Mouse (Mus musculus): ENCODE data around the gene Msantd2. TPM values are rescaled to one million over a fixed set of nuclear protein-coding genes. Genes with fewer than 3 reads are reported as not detected.

The Msantd2 gene
- total RNA-seq, 2 experiments from 2014 or later = 19.2 to 28.3 TPM

DNA sequence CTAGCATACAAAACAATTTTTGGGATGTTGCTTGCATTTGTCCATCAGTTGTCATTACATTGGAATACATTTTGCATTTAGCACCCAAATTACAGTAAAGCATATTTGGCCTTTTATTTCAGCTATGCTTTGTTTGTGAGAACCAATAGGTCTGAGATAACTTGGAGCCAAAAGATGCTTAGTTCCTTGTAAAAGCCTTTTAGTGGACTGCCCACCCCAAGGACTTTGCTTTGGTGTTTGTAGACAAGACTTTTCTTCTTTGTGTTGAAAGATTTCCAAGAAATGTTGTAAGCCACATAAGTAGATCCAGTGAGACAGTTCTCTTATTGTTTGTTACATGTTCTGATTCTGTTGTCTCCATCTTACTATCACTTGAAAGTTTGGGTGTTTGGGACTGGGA, 7.2 kb downstream of the Msantd2 start:
- DNase-seq (ENCODE audit: low spot score in 2 of 2) = no peak

DNA sequence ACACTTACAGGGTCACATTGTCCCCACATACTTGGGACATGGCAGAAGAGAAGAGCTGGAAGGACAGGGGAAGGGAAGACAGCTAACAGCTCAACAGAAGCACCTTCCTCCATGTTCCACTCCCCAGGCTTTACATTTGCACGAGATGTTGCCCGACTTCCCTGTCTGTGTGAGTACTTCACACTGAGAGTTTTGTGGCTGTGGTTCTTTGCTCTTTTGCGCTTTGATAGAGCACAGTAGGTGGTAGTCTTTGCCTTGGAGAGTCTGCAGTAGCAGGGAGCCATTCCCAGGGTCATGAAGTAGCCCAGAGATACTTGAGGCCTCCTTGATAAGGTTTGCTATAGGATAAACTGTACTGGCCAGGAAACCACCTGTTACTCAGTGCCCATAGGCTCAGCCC, 11.1 kb downstream of the Msantd2 start:
- no peak for DNase-seq (ENCODE audit: low spot score in 2 of 2)
- intact Hi-C loops (cut with DNase I) = no loop called here

More for the DNA sequence above, 7.2 kb downstream of the Msantd2 start:
- intact Hi-C loops (cut with DNase I) = no loop called here

DNA sequence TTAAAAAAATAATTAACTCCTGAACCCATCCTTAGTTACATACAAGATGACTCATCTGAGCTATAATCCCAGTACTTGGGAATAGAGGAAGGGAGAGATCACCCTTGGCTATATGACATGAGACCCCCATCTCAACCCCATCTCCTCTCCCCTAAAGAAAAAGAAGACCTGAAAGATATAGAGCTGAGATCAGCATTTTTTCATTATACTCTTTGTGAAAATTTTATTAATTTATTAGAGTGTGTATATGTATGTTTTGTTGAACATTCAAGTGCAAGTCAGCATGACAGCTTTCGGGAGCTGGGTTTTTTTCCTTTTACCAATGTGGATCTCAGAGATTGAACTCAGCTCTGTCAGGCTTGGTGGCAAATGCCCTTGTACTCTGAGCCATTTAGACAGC, 12.1 kb downstream of the Msantd2 start:
- DNase-seq (ENCODE audit: low spot score in 2 of 2) = no peak
- intact Hi-C loops (cut with DNase I) = no loop called here

DNA sequence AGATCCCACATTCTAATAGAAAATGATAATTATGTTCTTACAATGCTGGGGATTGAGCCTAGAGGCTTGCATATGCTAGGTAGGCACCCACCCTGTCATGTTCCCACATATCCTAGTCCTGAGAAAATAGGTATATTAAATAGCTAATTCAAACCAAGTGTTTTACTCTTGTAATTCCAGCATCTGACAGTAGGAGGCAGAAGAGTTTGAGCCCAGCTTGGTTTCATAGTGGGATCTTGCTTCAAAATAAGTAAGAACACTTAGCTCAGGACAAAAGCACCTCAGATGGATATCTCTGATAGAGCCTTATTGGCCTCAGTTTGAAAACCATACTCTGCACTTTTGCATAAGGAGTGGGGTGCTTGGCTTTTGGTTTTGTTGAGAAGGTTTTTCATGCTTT, 15.2 kb downstream of the Msantd2 start:
- DNase-seq (ENCODE audit: low spot score in 2 of 2) = no peak
- intact Hi-C loops (cut with DNase I) = no loop called here

DNA sequence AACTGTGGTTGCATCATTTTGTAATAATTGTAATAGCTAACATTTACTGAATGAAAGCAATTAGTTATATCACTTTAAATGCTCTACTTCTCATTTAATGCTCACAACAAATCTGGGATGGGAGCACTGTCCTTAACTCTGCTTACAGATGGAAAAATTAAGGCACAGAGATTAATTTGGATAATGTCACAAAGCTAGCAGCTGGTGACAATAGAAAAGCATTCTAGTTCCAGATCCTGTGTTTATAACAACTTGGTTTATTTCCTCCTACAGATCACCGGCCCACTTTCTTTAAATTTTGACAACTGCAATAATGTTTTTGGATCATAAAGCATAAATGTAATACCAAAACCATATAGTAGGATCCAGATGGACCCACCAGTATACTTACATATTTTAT, 16.9 kb downstream of the Msantd2 start:
- DNase-seq (ENCODE audit: low spot score in 2 of 2) = no peak
- intact Hi-C loops (cut with DNase I) = no loop called here

DNA sequence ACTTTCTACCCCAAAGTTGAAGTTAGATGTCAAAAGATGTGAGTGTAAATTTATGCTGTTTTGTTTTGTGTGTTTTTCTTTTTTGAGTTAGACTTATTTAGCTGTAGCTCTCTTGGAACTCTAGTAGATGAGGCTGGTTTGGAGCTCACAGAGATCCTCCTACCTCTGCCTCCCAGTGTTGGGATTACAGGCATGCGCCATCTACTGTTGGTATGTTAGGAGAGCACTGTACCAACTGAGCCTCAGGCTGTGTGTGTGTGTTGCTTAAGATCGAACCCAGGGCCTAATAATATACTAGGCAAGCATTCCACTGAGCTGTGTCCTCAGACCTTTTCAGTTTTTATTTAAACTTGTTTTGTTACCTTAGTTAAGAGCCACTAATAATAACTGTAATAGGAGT, 23.0 kb downstream of the Msantd2 start:
- intact Hi-C loops (cut with DNase I) = no loop called here
- no peak for DNase-seq (ENCODE audit: low spot score in 2 of 2)

DNA sequence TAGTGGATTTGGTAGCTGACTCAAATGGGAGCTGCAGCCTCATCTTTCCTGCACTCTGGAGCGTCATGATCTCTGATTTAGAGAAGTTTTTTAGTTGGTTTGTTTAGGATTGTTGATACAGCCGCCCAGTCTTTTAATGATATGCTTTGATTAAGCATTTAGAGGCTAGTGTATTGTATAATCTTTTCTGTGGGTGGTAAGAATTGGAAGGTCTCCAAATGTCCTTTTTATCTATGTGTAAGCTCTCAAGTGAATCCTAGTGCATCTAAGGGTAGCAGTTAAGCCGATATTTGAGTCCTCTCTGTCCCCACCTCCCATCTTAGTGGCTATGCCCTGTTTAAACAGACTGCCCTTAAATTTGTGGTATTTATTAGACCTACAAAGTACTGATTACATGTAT, 25.3 kb downstream of the Msantd2 start:
- no peak for DNase-seq (ENCODE audit: low spot score in 2 of 2)
- intact Hi-C loops (cut with DNase I) = no loop called here

DNA sequence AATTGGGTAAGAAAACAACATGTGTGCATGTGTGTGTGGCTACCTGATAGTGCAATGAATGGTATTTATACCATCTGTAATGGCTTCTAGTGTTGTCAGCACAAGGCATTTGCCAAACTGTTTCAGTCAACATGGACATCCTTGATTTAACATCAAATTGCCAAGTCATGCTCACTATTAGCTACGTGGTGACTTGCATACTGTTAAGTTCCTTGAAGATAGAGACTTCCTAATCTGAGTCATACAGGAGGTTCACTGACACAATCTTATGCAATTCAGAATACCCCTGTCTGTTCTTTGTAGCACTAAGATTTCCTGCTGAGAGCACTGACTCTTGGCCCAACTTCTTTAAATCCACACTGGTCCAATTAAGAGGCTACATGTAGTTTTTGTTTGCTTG, 28.3 kb downstream of the Msantd2 start:
- intact Hi-C loops (cut with DNase I) = no loop called here
- no peak for DNase-seq (ENCODE audit: low spot score in 2 of 2)

DNA sequence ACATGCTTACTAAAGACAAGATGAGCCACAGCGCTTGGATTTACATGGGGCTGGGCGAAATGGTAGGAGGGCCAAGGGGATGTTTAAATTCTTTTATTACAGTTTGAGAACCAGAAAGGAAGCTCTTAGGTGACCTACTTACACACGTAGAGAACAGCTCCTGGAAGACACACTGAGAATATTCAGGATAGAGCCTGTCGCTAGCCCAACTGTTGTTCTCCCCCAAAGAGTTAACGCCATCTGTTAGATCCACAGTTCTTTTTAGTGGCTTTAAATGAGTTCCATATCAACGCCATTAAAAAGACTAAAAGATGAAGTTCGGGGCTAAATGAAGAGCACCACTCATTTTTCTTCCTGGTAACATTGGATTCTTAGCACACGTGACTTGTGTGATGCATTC, 29.9 kb downstream of the Msantd2 start:
- peak in 1 of 2 experiments; percentile 31 for DNase-seq (ENCODE audit: low spot score in 2 of 2)
- intact Hi-C loops (cut with DNase I) = no loop called here

DNA sequence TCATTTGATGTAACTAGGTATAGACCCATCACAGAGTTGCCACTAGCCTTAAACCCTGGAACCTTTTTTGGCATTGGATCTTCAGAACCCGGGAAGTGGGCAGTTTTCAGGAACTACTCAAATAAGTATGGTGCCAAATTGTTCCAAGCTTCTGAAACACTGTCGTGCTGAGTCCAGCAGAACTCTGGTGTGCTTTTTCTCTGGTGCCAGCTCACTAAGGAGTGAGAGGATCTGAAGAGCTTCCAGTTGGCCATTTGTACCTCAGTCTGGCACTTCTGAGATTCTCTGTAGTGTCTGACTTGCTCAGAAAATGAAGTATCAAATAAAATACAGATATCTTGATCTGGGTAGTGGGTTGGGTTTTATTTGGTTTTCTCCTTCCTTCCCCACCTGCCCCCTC, 30.9 kb downstream of the Msantd2 start:
- DNase-seq (ENCODE audit: low spot score in 2 of 2) = no peak
- intact Hi-C loops (cut with DNase I) = no loop called here

DNA sequence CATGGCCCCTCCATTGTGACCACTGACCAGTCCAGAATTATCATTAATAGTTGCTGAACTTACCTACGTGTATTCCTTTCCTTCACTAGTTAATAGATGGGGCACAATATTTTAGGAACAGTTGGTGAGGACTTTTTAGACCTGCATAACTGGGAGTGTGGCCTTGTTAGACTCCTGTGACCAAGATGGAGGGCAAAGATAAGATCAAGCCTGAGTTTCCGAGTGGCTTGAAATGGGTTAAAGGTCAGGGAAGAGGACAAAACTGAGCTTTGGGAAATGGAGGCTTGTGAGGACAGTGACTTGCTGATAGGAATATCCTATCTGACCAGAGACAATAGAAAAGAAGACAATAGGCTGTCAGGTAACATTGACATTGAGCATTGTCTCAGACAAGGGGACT, 36.3 kb downstream of the Msantd2 start:
- DNase-seq (ENCODE audit: low spot score in 2 of 2) = no peak

DNA sequence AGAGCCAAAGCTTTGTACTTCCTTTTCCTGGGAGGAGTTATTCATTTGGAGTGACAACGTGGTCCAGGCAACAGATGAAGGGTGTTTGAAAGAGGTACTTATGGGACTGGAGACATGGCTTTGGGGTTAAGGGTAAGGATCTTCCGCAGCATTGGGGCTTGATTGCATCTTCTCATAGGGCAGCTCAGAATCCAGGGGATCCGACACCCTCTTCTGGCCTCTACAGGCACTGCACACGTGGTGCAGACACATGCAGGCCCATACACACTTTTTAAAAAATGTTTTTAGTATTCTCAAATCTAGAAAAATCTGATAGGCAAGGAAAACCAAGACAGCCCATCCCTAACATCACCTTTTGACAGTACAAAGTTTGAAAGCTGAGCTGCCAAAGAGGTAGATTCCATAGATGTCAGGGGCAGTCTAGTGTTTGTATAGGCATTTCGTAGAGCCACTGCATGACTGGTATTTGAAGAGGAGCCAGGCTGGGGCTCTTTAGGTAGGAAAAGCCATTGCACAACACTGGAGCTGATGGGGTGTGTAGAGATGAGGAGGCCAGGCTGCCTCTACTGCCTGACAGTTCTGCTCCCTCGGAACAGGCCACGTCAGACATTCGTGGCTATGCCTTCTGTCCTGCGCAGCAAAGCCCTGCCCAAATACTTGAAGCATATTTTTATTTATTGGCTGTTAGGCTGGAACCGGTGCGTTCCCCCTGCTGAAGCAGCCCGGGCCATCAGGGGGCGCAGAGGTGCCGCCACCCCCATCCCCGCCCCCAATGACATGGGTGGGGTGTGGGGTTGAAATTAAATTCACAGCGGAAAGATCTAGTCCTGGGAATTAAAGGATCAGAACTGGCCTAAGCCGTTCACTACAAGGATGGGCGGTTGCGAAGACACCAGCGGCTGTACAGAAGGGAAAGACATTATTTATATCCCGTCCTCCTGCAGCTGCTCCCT, 37.6 kb downstream of the Msantd2 start:
- intact Hi-C loops (cut with DNase I) = no loop called here
- DNase-seq (ENCODE audit: low spot score in 2 of 2) = no peak

More for the DNA sequence above, 36.3 kb downstream of the Msantd2 start:
- intact Hi-C loops (cut with DNase I) = no loop called here

DNA sequence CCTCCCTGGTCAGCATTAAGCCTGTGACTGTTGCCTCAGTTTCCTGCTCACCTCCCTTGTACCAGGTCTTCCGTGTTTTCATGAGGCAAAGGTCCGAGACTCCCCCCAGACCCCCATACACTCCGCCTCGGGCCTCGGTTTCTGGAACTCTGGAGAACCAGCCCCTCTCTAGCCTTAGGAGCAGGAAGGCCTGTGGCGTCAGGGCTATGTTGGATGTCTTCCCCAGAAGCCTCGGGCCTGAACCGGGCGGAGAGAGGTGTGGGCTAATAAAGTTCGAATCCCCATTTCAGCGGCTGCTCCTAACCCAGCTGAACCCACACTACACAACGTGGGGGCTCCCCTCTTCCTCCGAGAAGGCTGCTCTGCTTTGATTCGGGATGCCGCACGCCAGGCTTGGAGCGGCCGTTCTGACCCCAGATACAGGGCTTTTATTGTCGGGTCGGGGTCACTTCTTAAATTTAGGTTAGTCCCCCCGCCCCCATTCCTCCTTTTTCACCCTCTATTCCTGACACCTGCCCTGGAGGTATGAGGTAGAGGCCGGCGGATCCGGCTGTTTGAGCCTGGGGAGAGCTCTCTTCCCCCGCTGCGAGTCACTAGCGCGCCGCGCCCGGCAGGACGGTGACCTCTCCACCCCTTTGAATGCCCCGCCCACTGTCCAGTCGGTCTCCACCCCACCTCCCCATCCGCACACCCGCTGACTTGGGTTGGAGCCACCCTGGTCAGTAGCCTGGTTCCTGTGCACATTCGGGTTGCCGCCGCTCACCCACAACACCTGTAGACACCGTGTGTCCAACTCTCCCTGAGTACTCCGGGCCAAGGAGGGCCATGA, 38.5 kb downstream of the Msantd2 start, which contains the start of gene Esam:
Gene Esam (plus strand): TSS at position 683 of the 829 bp plus-strand sequence.
- intact Hi-C loops (cut with DNase I) = no loop called here
- no peak for DNase-seq (ENCODE audit: low spot score in 2 of 2)

DNA sequence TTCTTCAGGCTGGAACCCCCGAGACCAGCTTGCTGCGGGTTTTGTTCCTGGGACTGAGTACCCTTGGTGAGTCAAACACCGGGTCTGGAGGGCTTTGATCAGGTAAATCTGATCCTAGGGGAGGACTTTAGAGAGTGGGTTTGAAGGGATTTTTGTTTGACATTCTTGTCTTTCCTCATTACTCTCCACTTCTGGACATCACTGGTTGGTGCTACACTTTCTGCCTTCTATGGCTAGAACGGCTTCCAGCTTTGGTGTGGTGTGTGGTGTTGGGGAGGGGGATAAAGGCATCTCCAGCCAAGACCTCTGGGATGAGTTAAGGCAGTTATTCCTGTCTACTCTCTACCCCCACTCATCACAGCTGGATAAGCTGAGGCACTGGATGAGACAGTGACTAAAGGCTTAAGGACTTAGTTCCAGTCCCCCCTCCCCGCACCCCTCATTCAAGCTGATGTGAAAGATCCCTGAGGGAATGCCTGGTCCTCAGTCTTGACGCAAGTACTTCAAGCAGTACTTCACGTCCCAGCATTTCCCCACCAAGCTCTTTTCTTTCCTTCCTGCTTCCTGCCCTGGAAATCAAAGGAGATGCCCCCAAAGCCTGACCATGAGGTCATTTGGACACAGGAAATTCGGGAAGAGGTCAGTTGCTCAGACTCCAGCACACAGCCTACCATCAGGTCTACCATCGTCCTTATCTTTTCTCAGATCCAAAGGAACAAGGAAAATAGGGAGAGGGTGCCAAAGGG, 39.3 kb downstream of the Msantd2 start:
- no peak for DNase-seq (ENCODE audit: low spot score in 2 of 2)
- intact Hi-C loops (cut with DNase I) = no loop called here

DNA sequence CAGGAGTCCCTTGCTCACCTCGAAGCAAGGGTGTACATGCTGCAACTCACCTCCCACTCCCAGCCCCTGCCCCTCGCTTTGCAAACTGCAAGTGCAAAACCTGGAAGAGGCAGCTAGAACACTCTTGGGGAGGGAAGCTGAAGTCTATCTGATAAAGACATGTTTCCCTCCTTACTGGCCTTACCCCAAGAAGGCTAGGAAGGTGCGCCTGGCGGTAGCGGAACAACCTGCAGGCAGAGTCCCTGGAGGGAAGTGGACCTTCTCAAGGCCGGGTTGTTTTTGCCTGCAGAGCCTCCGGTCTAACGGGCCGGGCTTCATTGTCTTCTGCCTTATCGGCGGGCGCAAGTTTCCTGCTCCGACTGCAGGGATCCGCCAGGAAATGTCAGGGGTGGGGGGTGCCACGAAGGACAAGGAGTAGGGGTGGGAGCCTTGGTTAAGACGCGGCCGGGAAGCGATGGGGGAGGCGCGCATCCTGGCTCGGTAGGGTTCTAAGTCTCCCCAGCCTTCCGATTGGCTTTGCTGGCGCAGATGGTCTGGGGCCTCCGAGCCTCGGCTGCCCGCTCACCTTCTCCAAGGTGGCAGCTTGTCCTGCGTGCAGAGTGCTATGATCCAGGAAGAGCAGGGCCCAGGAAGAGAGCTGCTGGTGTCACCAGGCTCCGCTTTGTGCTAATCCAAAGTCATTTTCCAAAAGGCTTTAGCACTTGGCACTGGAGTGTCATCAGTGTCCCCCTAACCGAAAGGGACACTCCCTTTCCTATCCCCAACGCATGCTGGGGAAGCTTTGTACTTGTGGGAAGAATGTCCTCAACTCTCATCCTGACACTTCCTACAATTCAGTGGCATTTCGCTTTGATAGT, 41.1 kb downstream of the Msantd2 start:
- intact Hi-C loops (cut with DNase I) = loop anchor here (5.0 kb wide), 1 partner anchor 68 kb away; no protein-coding TSS in a partner anchor
- DNase-seq (ENCODE audit: low spot score in 2 of 2) = no peak

DNA sequence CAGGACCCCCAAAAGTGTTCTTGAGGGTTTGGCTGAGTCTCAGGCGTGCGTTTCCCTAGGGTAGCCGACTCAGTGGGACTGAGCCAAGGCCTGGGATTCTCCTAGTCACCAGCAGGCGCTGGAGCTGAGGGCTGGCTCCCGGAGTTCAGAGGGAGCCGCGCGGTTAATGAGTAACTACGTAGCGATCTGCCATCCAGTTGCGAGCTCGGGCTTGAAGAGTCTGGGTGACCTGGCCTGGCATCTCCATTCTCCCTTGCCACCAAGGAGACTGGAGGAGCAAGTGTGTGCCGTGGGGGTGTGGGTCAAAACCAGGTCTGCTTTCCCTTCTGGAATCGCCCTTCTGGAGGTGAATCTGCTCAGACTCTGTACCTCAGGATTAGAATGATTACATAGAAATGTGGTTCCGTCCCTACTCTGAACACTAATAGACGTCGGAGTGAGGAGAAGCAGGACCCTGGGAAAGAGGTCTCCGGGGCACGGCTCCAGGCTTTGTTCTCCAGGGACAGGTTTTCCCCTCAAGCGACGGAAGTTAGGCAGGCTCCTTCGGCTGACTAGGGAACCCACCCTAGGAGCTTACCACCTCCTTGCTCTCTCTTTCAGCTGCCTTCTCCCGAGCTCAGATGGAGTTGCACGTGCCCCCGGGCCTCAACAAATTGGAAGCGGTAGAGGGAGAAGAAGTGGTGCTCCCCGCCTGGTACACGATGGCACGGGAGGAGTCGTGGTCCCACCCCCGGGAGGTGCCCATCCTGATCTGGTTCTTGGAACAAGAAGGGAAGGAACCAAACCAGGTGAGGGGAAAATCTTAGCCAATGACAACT, 42.0 kb downstream of the Msantd2 start:
- no peak for DNase-seq (ENCODE audit: low spot score in 2 of 2)
- intact Hi-C loops (cut with DNase I) = loop anchor here (5.0 kb wide), 1 partner anchor 69 kb away; no protein-coding TSS in a partner anchor

DNA sequence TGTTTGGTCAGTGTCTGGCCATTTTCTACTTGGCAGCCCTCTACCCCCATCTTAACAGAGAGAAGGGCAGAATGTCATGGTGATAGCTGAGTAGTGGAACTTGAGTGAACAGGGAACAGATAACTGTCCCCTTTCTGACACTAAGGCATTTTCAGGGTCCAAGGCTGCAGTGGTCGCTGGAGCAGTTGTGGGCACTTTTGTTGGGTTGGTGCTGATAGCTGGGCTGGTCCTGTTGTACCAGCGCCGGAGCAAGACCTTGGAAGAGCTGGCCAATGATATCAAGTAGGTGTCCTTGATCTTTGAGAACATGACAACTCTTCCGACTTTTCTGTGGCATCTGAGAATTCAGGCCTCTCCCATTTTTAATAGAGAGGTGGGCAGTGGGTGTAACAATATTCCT, 47.7 kb downstream of the Msantd2 start:
- intact Hi-C loops (cut with DNase I) = no loop called here
- DNase-seq (ENCODE audit: low spot score in 2 of 2) = no peak

DNA sequence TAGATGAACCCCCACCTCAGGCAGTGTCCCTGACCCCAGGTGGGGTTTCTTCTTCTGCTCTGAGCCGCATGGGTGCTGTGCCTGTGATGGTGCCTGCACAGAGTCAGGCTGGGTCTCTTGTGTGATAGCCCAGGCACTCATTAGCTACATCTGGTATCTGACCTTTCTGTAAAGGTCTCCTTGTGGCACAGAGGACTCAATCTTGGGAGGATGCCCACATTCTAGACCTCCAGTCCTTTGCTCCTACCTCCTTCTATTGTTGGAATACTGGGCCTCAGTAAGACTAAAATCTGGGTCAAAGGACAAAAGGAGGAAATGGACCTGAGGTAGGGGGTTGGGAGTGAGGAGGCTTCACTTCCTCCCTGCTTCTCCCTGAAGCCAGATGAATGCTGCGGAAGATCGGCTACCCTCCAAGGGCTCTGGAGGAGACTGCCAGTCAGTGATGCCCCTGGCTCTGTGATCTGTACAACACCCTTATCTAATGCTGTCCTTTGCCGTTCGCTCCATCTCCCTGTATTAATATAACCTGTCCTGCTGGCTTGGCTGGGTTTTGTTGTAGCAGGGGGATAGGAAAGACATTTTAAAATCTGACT, 48.6 kb downstream of the Msantd2 start:
- intact Hi-C loops (cut with DNase I) = no loop called here
- DNase-seq (ENCODE audit: low spot score in 2 of 2) = no peak

Data from left cerebral cortex, postnatal 14 days (tissue).